Mouse (Mus musculus): ENCODE measurements at regions not wholly inside any gene's neighbourhood (a gene's known extent, or its start where the extent isn't known, plus 50 kb on each side); places are given as distances from the start of the nearest gene placed in this dataset.

DNA sequence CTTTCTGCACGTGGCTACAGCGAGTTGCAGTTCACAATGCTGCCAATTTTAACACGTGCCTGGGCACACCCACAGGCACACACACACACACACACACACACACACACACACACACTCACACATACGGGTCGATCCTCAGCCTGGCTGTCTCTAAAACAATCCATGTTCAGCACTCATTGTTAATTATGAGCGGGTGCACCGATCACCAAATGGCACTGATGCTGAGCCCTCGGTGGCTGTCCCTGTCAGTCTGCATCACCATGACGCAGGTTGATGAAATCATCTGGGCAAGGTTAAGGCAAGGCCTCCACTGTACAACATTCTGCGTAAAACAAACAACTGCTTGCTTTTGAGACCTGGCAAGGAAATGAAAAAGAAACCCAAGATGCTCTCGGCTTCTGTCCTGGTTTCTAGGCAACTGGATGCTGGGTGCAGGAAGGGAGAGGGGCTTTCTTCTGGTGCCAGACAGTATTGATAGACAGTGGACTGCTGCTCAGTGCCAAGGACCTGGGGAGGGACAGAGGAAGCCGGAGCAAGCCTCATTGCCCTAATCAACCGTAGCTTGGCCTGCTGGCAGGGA is 187.3 kb downstream of the Wdr11 start:
- Histone ChIP-seq H3K4me1 (ENCODE audit: control insufficient read depth, insufficient read depth, low read length) (peaks cover 13% of the 10 kb centered on the region), H3K27me3 (ENCODE audit: control insufficient read depth, insufficient read depth, low read length) (no peaks in the 10 kb centered on the region), H3K27ac (ENCODE audit: low read depth, low read length) (no peak overlapping the region), H3K4me3 (ENCODE audit: low read depth, low read length) (no peak overlapping the region), H3K9me3 (ENCODE audit: control insufficient read depth, low read length) (no peaks in the 10 kb centered on the region), H3K9ac (ENCODE audit: low read length) (no peak overlapping the region), H3K36me3 (ENCODE audit: control insufficient read depth, insufficient read depth, low read length) (no peaks in the 10 kb centered on the region), H3K4me2 (ENCODE audit: low read depth) (no peak overlapping the region; the same call in 1 of the 2 replicates)
- ATAC-seq (ENCODE audit: insufficient read depth, low FRiP score, low TSS enrichment) (peak; percentile 92), DNase-seq (ENCODE audit: low spot score) (peak; percentile 51)
- WGBS = 36% methylated on average over 13 of the region's 13 CpGs

GRCm38 (mm10) chr7:129779939-129780338 is 188.3 kb downstream of the Wdr11 start:
- Histone ChIP-seq H3K36me3 (ENCODE audit: control insufficient read depth, insufficient read depth, low read length) (no peaks in the 10 kb centered on the region), H3K9me3 (ENCODE audit: control insufficient read depth, low read length) (no peaks in the 10 kb centered on the region), H3K4me1 (ENCODE audit: control insufficient read depth, insufficient read depth, low read length) (peaks cover 6% of the 10 kb centered on the region; the same call in 1 of the 2 replicates), H3K4me3 (ENCODE audit: low read depth, low read length) (no peak overlapping the region), H3K27ac (ENCODE audit: low read depth, low read length) (no peak overlapping the region), H3K9ac (ENCODE audit: low read length) (no peak overlapping the region), H3K4me2 (ENCODE audit: low read depth) (no peak overlapping the region), H3K27me3 (ENCODE audit: control insufficient read depth, insufficient read depth, low read length) (no peaks in the 10 kb centered on the region)
- WGBS = 57% methylated on average over 6 of the region's 6 CpGs
- DNase-seq (ENCODE audit: low spot score) (no peak), ATAC-seq (ENCODE audit: insufficient read depth, low FRiP score, low TSS enrichment) (no peak)

- ATAC-seq (ENCODE audit: insufficient read depth, low FRiP score, low TSS enrichment) = no peak
- Histone ChIP-seq H3K4me2 (ENCODE audit: low read depth) (no peak overlapping the region), H3K9ac (ENCODE audit: low read length) (no peak overlapping the region), H3K27ac (ENCODE audit: low read depth, low read length) (no peak overlapping the region), H3K9me3 (ENCODE audit: control insufficient read depth, low read length) (no peaks in the 10 kb centered on the region), H3K4me1 (ENCODE audit: control insufficient read depth, insufficient read depth, low read length) (peaks cover 6% of the 10 kb centered on the region; the same call in 1 of the 2 replicates), H3K36me3 (ENCODE audit: control insufficient read depth, insufficient read depth, low read length) (no peaks in the 10 kb centered on the region), H3K27me3 (ENCODE audit: control insufficient read depth, insufficient read depth, low read length) (no peaks in the 10 kb centered on the region), H3K4me3 (ENCODE audit: low read depth, low read length) (no peak overlapping the region)
- no peak for DNase-seq (ENCODE audit: low spot score)
- 90% methylated on average over 3 of the region's 3 CpGs for WGBS
These were observed 190.1 kb downstream of the Wdr11 start for GRCm38 (mm10) chr7:129781756-129782155.

DNA sequence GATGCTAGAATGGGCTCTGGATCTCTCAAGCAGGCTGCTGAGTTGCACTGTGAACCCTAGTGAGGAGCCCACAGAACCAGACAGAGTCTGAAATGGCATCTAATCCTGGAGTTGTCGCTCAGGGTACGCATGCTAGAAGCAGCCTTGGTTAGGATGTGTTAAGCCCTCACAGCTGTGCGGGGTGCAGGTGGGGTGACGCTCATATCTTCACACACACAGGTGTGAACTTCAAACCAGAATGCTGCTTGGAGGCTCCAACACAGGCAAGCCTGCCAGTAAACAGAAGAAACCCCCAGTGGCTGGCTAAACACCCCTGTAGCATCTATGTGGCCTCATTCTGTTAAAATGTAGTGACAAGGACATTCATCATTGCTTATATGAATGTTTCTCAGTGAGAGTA is 193.3 kb downstream of the Wdr11 start:
- 88% methylated on average over 4 of the region's 4 CpGs for WGBS
- no peak for DNase-seq (ENCODE audit: low spot score)
- Histone ChIP-seq H3K27ac (ENCODE audit: low read depth, low read length) (no peak overlapping the region), H3K4me1 (ENCODE audit: control insufficient read depth, insufficient read depth, low read length) (0 out of 2 replicates have a peak, but pooled peaks cover 3% of the 10 kb centered on the region), H3K36me3 (ENCODE audit: control insufficient read depth, insufficient read depth, low read length) (no peaks in the 10 kb centered on the region), H3K9me3 (ENCODE audit: control insufficient read depth, low read length) (no peaks in the 10 kb centered on the region), H3K9ac (ENCODE audit: low read length) (no peak overlapping the region), H3K4me2 (ENCODE audit: low read depth) (no peak overlapping the region), H3K27me3 (ENCODE audit: control insufficient read depth, insufficient read depth, low read length) (no peaks in the 10 kb centered on the region), H3K4me3 (ENCODE audit: low read depth, low read length) (no peak overlapping the region)
- ATAC-seq (ENCODE audit: insufficient read depth, low FRiP score, low TSS enrichment) = no peak

- H3K9me3 ChIP-seq (ENCODE audit: control insufficient read depth, low read length) = no peaks in the 10 kb centered on the region
- ATAC-seq (ENCODE audit: insufficient read depth, low FRiP score, low TSS enrichment) (no peak), DNase-seq (ENCODE audit: low spot score) (no peak)
- H3K27me3 ChIP-seq (ENCODE audit: control insufficient read depth, insufficient read depth, low read length) = no peaks in the 10 kb centered on the region
- H3K4me1 ChIP-seq (ENCODE audit: control insufficient read depth, insufficient read depth, low read length) = 0 out of 2 replicates have a peak, but pooled peaks cover 3% of the 10 kb centered on the region
- H3K9ac ChIP-seq (ENCODE audit: low read length) = no peak overlapping the region
- H3K4me2 ChIP-seq (ENCODE audit: low read depth) = no peak overlapping the region
- H3K36me3 ChIP-seq (ENCODE audit: control insufficient read depth, insufficient read depth, low read length) = no peaks in the 10 kb centered on the region
- H3K4me3 ChIP-seq (ENCODE audit: low read depth, low read length) = no peak overlapping the region
- 80% methylated on average over 2 of the region's 2 CpGs for WGBS
- H3K27ac ChIP-seq (ENCODE audit: low read depth, low read length) = no peak overlapping the region
These were observed 195.3 kb downstream of the Wdr11 start for GRCm38 (mm10) chr7:129787011-129787410.

DNA sequence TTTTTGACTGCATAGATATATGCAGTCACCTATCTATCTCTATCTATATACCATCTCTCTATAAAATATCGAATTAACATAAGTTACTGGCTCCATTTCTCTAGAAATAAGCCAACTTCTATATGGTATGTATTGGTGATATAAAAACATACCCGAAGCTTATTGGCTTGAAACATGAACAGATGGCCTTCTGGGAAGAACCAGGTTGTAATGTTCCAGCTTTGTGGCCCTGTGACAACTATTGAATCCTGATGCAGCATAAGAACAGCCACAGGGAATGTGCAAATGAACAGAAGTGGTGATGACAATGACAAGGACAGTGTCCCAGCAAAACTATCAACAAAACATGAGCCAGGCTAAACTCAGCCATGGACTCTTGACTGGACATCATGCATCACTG is 196.1 kb downstream of the Wdr11 start:
- 90% methylated on average over 2 of the region's 2 CpGs for WGBS
- Histone ChIP-seq H3K27me3 (ENCODE audit: control insufficient read depth, insufficient read depth, low read length) (no peaks in the 10 kb centered on the region), H3K27ac (ENCODE audit: low read depth, low read length) (no peak overlapping the region), H3K4me3 (ENCODE audit: low read depth, low read length) (no peak overlapping the region), H3K4me1 (ENCODE audit: control insufficient read depth, insufficient read depth, low read length) (0 out of 2 replicates have a peak, but pooled peaks cover 3% of the 10 kb centered on the region), H3K36me3 (ENCODE audit: control insufficient read depth, insufficient read depth, low read length) (no peaks in the 10 kb centered on the region), H3K4me2 (ENCODE audit: low read depth) (no peak overlapping the region), H3K9me3 (ENCODE audit: control insufficient read depth, low read length) (no peaks in the 10 kb centered on the region), H3K9ac (ENCODE audit: low read length) (no peak overlapping the region)
- DNase-seq (ENCODE audit: low spot score) (no peak), ATAC-seq (ENCODE audit: insufficient read depth, low FRiP score, low TSS enrichment) (no peak)

DNA sequence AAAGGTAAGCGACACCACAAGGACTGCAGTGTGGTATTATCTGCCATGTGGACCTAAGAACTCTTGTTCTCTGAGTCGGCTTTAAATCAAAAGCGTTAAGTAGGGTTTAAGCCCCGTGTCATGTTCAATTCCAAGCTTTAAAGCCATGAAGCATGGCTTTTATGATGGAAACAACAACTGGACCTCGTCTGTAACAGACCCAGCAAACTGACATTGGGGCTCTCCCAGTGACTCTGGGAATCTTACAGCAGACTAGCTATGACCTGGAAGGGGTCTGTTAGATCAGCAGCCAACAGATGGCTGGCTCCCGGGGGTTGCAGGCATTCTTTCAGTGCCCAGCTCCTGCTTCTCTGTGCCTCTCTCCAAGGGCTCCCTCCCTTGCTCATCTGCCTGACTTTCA is 197.8 kb downstream of the Wdr11 start:
- no peak overlapping the region for H3K4me2 ChIP-seq (ENCODE audit: low read depth)
- WGBS = 42% methylated on average over 6 of the region's 6 CpGs
- H3K27me3 ChIP-seq (ENCODE audit: control insufficient read depth, insufficient read depth, low read length) = no peaks in the 10 kb centered on the region
- H3K36me3 ChIP-seq (ENCODE audit: control insufficient read depth, insufficient read depth, low read length) = no peaks in the 10 kb centered on the region
- no peak overlapping the region for H3K9ac ChIP-seq (ENCODE audit: low read length)
- ATAC-seq (ENCODE audit: insufficient read depth, low FRiP score, low TSS enrichment) = no peak
- H3K4me3 ChIP-seq (ENCODE audit: low read depth, low read length) = no peak overlapping the region
- H3K4me1 ChIP-seq (ENCODE audit: control insufficient read depth, insufficient read depth, low read length) = 0 out of 2 replicates have a peak, but pooled peaks cover 3% of the 10 kb centered on the region
- DNase-seq (ENCODE audit: low spot score) = no peak
- no peaks in the 10 kb centered on the region for H3K9me3 ChIP-seq (ENCODE audit: control insufficient read depth, low read length)
- H3K27ac ChIP-seq (ENCODE audit: low read depth, low read length) = no peak overlapping the region

DNA sequence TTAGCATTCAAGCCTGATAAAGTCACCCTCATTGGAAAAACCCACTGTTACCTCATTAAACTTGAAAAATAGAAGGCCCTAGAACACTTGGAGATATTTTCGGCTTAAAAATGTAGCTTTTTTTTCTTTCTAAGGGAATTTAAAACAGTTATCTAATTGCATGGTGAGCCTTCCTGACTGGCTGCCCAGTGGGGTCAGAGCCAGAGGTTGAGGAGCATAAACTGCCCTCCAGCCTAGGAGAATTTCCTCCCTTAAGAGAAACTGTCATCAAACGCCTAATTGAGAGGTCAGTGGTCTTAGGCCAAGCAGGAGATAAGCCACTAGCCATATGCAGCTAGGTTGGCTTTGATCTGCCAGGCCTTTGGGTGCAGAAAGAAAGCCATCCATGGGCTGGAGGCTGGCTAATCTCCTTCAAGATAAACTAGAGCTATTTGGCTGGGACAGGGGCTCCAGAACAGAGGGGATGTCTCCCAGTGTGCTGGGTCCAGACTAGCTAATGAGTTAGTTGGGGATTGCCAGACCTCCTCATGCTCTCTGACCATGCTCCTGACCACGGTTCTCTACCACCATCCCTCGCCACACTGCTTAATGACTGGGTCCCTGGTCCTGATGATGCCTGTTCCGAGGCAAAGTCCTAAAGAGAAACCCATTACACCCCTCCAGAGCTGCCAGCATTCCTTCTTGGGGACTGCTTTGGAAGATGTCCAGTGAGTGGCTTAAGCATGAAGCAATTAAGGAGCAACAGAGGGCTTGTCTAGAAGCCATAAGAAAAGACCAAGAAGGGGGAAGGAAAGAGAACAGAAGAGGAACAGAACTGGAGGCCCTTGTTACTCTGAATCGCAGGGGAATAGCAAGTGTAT is 199.2 kb downstream of the Wdr11 start:
- Histone ChIP-seq H3K27me3 (ENCODE audit: control insufficient read depth, insufficient read depth, low read length) (no peaks in the 10 kb centered on the region), H3K27ac (ENCODE audit: low read depth, low read length) (no peak overlapping the region), H3K4me3 (ENCODE audit: low read depth, low read length) (no peak overlapping the region), H3K4me1 (ENCODE audit: control insufficient read depth, insufficient read depth, low read length) (0 out of 2 replicates have a peak, but pooled peaks cover 3% of the 10 kb centered on the region), H3K36me3 (ENCODE audit: control insufficient read depth, insufficient read depth, low read length) (no peaks in the 10 kb centered on the region), H3K4me2 (ENCODE audit: low read depth) (no peak overlapping the region), H3K9ac (ENCODE audit: low read length) (no peak overlapping the region), H3K9me3 (ENCODE audit: control insufficient read depth, low read length) (no peaks in the 10 kb centered on the region)
- WGBS = 78% methylated on average over 6 of the region's 6 CpGs
- no peak for ATAC-seq (ENCODE audit: insufficient read depth, low FRiP score, low TSS enrichment)
- DNase-seq (ENCODE audit: low spot score) = no peak

DNA sequence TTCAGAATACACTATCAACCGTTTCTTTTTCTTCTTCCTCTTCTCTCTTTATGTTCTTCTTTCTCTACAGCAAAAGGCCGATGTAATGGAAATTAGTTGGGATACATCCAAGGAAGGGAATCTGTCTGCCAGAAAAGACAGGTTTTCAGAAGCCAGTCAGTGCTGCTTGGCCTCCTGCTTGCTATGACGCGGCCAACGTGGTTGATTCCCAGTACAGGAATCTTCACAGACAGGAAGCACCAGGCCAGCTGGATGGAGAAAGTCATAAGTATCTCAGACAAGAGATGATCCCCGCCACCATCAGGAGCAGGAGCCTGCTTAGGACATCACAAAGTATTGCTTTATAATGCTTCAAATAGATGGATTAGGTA is 199.8 kb downstream of the Wdr11 start:
- ATAC-seq (ENCODE audit: insufficient read depth, low FRiP score, low TSS enrichment) (no peak), DNase-seq (ENCODE audit: low spot score) (no peak)
- 92% methylated on average over 6 of the region's 6 CpGs for WGBS
- Histone ChIP-seq H3K9ac (ENCODE audit: low read length) (no peak overlapping the region), H3K27me3 (ENCODE audit: control insufficient read depth, insufficient read depth, low read length) (no peaks in the 10 kb centered on the region), H3K27ac (ENCODE audit: low read depth, low read length) (no peak overlapping the region), H3K4me3 (ENCODE audit: low read depth, low read length) (no peak overlapping the region), H3K4me2 (ENCODE audit: low read depth) (no peak overlapping the region), H3K36me3 (ENCODE audit: control insufficient read depth, insufficient read depth, low read length) (no peaks in the 10 kb centered on the region), H3K4me1 (ENCODE audit: control insufficient read depth, insufficient read depth, low read length) (0 out of 2 replicates have a peak, but pooled peaks cover 3% of the 10 kb centered on the region), H3K9me3 (ENCODE audit: control insufficient read depth, low read length) (no peaks in the 10 kb centered on the region)
